Mouse (Mus musculus): ENCODE data around the gene 4933402J07Rik.

Gene 4933402J07Rik

DNA sequence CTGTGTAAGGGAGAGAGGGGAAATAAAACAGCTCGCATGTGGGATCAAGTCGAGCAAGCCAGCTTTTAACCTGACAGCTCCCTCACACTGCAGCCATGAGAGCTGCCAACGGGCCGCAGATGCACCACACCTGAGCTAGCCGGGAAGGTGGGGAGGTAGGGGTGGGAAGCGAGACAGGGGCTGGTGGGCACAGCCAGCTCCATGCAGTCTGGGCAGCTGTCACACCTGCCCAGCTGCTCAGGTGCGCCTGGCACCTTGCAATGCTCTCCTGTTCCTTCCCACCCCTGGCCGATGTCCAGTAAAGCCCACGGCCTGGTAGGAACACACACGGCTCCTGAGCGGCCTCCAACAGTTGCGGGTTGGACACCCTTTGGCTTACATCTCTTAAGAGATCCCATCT is 57.5 kb downstream of the 4933402J07Rik start:
- WGBS: 91% methylated on average over 12 of the region's 12 CpGs

DNA sequence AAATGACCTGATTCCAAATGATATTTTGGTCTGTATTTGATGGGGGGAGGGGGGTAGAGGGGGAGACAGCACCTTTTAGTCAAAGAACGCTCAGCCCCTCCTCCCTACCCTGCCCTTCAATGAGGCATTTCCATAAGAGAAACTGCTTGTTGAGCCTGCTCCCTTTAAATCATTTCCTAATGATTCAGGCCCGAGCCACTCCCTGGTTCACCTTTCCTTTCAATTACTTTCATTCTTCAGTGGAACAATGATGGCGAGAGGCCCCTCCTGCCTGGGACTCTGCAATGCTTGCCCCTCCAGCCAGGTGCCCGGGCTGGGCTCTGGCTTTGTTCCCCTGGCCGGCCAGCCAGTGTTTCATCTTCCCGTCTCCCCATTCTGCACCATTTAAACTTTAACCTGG is 66.0 kb downstream of the 4933402J07Rik start:
- WGBS: 71% methylated on average over 6 of the region's 6 CpGs

GRCm38 (mm10) chr8:87631776-87632175 is 68.1 kb downstream of the 4933402J07Rik start:
- WGBS: 95% methylated on average over 7 of the region's 7 CpGs

DNA sequence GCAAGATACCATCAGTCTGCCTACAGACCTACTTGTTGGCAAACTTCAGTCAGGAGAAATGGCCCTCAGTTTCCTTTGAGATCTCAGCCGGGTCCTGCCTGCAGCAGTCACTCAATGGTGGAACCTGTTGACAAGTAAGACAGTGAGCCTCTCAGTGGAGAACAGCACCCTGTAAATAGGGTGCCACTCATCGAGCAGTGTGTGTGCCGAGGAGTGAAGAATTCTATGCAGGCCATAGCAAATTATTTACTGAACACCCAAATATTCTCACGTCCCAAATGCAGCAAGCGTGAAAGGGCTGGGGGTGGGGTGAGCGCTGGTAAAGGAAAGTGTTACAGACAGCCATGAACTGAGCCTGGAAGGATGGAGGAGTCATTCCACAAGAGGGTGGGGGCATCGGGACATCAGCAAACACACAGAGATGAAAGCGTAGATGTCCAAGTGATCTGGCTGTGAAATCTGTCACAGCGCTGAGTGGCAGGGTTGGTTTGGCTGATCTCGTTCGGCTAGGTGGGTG is 72.6 kb downstream of the 4933402J07Rik start:
- WGBS: 86% methylated on average over 11 of the region's 11 CpGs

Data from cerebral cortex, adult 2 months (tissue).